Mouse (Mus musculus): ENCODE results near the gene H2-Eb2. TPM values are rescaled to one million over a fixed set of nuclear protein-coding genes. Genes with fewer than 3 reads are reported as not detected.

H2-Eb2 gene
- polyA plus RNA-seq, 1 experiment from 2014 or later, result not detected

DNA sequence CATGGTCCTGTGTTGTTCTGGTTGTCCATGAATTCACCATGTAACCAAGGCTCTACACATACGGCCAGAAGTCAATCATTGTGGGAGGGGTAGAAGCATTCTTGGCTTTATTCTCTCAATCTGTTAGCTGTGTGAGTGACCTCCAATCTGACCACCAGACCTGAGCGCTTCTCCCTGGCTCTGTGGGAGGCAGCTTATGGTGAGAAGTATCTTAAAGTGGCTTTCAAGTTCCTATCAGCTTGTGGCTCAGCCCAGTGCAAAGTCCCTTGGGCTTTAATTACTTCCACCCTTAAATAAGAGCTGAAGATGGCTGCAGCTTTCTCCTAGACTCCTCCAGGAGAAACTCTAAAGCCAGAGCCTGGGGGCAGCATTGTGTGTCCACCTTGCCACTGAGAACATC is 51.4 kb downstream of the H2-Eb2 start, which contains the start of gene Btnl1:
Btnl1 (plus strand) TSS at position 286 of the 400 bp plus-strand sequence.
- Histone ChIP-seq H3K9me3 (no peaks in the 10 kb centered on the region), H3K36me3 (replicated peaks) (no peaks in the 10 kb centered on the region), H3K4me1 (no peaks in the 10 kb centered on the region), H3K27ac (no peak within 1 kb of the TSS), H3K4me3 (no peak within 1 kb of the TSS), H3K27me3 (ENCODE audit: poor library complexity, severe bottlenecking) (no peaks in the 10 kb centered on the region)
- DNase-seq (ENCODE audit: extremely low spot score, low spot score), result no peak
- WGBS, result 79% methylated on average over 2 of the region's 2 CpGs

DNA sequence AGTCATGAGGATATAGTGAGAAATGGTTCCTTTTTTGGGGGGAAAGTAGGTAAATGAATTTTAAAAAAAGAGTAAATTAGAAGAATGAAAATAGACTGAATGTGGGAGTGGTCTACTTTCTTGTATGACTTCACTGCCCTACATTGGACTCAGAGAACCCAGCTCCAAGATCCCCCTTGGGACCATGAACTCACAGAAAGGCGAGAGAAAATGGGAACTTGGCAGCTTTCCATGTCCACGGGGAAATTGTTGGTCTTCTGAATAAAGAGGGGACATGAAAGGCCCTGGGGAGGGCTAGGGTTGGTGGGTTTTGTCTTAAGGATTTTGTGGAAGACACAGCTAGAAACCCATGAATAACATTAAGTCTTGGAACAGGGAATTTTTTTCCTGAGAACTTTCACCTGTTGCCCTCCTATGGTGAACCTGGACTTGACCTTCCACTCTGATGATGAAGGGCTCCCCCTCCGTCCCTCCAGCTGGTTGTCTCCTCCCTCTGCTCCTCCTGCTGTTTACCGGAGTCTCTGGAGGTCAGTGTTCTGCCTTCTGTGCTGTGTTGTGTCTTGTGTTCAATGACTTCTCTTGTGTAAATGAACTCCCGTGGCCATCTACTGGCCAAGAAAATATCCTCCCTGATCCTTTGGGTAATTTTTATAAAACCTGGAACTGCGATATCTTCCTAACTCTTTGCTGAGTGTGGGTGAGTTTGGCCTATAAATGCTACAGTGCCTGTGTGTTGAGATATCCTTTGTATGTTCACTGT is 52.2 kb downstream of the H2-Eb2 start:
- 77% methylated on average over 6 of the region's 6 CpGs for WGBS
- Histone ChIP-seq H3K27ac (no peak overlapping the region), H3K36me3 (replicated peaks) (no peaks in the 10 kb centered on the region)

DNA sequence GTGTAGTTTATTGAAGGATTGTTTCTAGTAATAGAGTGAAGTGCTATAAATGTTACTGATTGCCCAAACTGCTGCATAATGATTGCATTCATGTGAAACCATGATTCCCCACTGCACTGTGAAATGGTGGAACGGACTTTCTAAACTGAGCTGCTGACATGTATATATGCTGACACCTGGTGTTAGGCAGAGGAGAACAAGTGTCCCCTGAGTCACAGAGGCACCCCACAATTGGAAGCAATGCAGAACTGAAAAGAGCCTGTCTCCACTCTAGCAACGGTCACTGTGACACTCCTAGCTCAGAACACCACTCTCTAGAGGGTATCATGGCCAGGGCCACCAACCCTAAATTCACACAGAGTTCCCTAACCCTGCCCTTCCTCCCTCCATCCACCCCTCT is 53.3 kb downstream of the H2-Eb2 start:
- WGBS, result 84% methylated on average over 2 of the region's 2 CpGs

More for the DNA sequence above, 52.2 kb downstream of the H2-Eb2 start:
- no peaks in the 10 kb centered on the region for H3K9me3 ChIP-seq
- no peak overlapping the region for H3K4me3 ChIP-seq
- DNase-seq (ENCODE audit: extremely low spot score, low spot score), result no peak
- no peaks in the 10 kb centered on the region for H3K4me1 ChIP-seq
- H3K27me3 ChIP-seq (ENCODE audit: poor library complexity, severe bottlenecking), result no peaks in the 10 kb centered on the region

DNA sequence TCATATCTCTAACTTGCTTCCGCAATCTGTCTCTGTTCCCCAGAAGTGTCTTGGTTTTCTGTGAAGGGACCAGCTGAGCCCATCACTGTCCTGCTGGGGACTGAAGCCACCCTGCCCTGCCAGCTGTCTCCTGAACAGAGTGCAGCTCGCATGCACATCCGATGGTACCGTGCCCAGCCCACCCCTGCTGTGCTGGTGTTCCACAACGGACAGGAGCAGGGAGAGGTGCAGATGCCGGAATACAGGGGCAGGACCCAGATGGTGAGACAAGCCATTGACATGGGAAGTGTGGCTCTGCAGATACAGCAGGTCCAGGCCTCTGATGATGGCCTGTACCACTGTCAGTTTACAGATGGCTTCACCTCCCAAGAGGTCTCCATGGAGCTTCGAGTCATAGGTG is 54.0 kb downstream of the H2-Eb2 start:
- no peak for DNase-seq (ENCODE audit: extremely low spot score, low spot score)
- no peaks in the 10 kb centered on the region for H3K4me1 ChIP-seq
- 89% methylated on average over 7 of the region's 7 CpGs for WGBS
- H3K27ac ChIP-seq, result no peak overlapping the region
- peaks cover 5% of the 10 kb centered on the region; the same call in 1 of the 2 replicates for H3K9me3 ChIP-seq
- no peaks in the 10 kb centered on the region for H3K36me3 ChIP-seq (replicated peaks)
- no peaks in the 10 kb centered on the region for H3K27me3 ChIP-seq (ENCODE audit: poor library complexity, severe bottlenecking)
- H3K4me3 ChIP-seq, result no peak overlapping the region

More for the DNA sequence above, 53.3 kb downstream of the H2-Eb2 start:
- no peaks in the 10 kb centered on the region for H3K36me3 ChIP-seq (replicated peaks)
- no peak overlapping the region for H3K27ac ChIP-seq
- no peak for DNase-seq (ENCODE audit: extremely low spot score, low spot score)
- H3K27me3 ChIP-seq (ENCODE audit: poor library complexity, severe bottlenecking), result no peaks in the 10 kb centered on the region
- H3K4me1 ChIP-seq, result no peaks in the 10 kb centered on the region
- peaks cover 5% of the 10 kb centered on the region; the same call in 1 of the 2 replicates for H3K9me3 ChIP-seq
- H3K4me3 ChIP-seq, result no peak overlapping the region

DNA sequence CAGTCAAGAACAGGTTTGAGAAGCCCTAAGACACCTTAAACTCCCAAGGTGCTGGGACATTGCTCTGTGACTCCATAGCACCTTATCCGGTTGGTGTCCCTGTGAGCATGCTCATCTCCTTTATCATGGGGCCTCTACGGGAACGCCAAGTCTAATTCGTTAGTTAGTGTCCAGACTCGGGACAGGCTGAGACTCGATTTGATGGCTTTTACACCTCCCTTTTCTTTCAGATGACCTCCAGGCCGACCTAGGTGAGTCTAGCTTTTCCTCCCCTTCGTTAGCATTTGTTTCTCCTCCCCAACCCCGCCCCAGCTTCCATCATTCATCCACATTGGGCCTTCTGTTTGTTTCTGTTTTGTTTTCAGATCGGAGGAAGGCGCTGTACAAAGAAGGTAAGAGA is 56.4 kb downstream of the H2-Eb2 start:
- Histone ChIP-seq H3K27ac (no peak overlapping the region), H3K4me1 (no peaks in the 10 kb centered on the region), H3K9me3 (peaks cover 5% of the 10 kb centered on the region; the same call in 1 of the 2 replicates), H3K27me3 (ENCODE audit: poor library complexity, severe bottlenecking) (no peaks in the 10 kb centered on the region), H3K4me3 (no peak overlapping the region), H3K36me3 (replicated peaks) (no peaks in the 10 kb centered on the region)
- no peak for DNase-seq (ENCODE audit: extremely low spot score, low spot score)
- WGBS, result 74% methylated on average over 11 of the region's 11 CpGs

DNA sequence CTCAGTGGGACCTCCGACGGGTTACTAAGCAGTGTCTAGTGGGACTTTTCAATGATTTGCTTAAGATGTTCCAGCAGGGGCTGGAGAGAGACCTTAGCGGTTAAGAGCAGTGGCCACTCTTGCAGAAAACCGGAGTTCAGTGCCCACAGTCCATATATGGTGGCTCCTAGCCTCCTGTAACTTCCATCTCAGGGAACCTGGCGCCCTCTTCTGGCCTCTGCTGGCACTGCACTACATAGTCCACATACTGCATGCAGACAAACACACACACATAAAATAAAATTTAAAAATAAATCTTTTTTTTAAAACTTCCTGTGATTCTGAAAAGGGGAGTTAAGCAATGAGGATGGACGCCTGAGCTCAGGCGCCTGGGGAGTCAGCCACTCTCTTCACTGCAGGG is 57.7 kb downstream of the H2-Eb2 start:
- H3K4me3 ChIP-seq, result no peak overlapping the region
- peak; percentile 16 for DNase-seq (ENCODE audit: extremely low spot score, low spot score)
- H3K27ac ChIP-seq, result no peak overlapping the region
- WGBS, result 77% methylated on average over 7 of the region's 7 CpGs
- H3K9me3 ChIP-seq, result peaks cover 5% of the 10 kb centered on the region; the same call in 1 of the 2 replicates
- no peaks in the 10 kb centered on the region for H3K4me1 ChIP-seq
- H3K27me3 ChIP-seq (ENCODE audit: poor library complexity, severe bottlenecking), result no peaks in the 10 kb centered on the region
- H3K36me3 ChIP-seq (replicated peaks), result no peaks in the 10 kb centered on the region

DNA sequence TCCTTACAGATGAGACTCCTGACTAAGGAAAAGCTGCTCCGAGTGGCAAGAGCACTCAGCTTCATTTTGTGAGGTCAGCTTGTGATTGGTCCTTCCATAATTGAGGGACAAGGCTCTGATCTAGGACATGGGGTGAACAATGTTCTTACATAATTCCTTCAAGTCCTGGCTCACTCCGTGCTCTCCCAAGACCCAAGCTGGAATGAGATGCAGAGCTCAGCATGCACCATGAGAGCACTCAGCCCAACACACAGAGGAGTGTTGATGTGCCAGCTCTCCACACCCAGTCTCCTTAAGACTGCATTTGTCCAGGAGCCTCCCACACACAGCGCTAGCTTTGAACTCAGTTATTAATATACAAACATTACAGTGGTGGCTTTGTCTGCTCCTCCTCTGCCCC is 59.2 kb downstream of the H2-Eb2 start:
- WGBS, result 77% methylated on average over 3 of the region's 3 CpGs
- Histone ChIP-seq H3K27me3 (ENCODE audit: poor library complexity, severe bottlenecking) (no peaks in the 10 kb centered on the region), H3K4me1 (no peaks in the 10 kb centered on the region), H3K36me3 (replicated peaks) (no peaks in the 10 kb centered on the region), H3K4me3 (no peak overlapping the region), H3K27ac (no peak overlapping the region), H3K9me3 (peaks cover 5% of the 10 kb centered on the region; the same call in 1 of the 2 replicates)
- no peak for DNase-seq (ENCODE audit: extremely low spot score, low spot score)

DNA sequence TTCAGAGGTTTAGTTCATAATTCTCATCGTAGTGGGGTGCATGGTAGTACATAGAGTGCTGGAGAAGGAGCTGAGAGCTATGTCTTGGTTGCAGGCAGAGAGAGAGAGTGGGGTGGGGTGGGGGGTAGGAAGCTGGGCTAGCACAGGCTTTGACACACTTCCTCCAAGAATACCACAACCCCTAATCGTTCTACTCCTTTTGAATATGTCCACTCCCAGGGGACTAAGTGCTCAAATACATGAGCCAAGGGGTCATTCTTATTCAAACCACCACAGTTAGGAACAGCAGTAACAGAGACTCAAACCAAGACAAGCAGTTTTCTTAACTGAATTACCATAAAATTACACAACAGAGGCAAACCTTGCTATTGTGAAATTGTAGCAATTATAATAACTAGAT is 61.2 kb downstream of the H2-Eb2 start:
- WGBS, result 89% methylated on average over 2 of the region's 2 CpGs
- no peaks in the 10 kb centered on the region for H3K36me3 ChIP-seq (replicated peaks)
- peaks cover 10% of the 10 kb centered on the region for H3K27me3 ChIP-seq (ENCODE audit: poor library complexity, severe bottlenecking)
- no peak overlapping the region for H3K27ac ChIP-seq
- DNase-seq (ENCODE audit: extremely low spot score, low spot score), result no peak
- H3K4me1 ChIP-seq, result no peaks in the 10 kb centered on the region
- no peak overlapping the region for H3K4me3 ChIP-seq
- peaks cover 5% of the 10 kb centered on the region; the same call in 1 of the 2 replicates for H3K9me3 ChIP-seq

DNA sequence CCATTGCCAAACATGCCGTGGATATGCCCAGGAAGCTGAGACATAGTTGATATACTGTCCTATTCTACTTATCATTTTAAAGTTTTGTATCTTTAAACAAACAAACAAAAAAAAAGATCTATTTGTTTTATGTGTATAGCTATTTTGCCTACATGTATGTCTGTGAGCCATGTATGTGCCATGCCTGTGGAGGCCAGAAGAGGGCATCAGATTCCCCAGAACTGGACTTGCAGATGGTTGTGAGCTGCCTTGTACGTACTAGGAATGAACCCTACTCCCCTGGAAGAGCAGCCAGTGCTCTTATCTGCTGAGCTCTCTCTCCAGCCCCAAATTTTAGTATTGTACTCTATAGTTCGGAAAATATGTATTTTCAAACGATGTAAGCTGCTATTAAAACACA is 63.0 kb downstream of the H2-Eb2 start:
- DNase-seq (ENCODE audit: extremely low spot score, low spot score), result peak; percentile 24
- Histone ChIP-seq H3K36me3 (replicated peaks) (no peaks in the 10 kb centered on the region), H3K27ac (no peak overlapping the region), H3K4me3 (no peak overlapping the region), H3K27me3 (ENCODE audit: poor library complexity, severe bottlenecking) (peaks cover 15% of the 10 kb centered on the region), H3K4me1 (peaks cover 8% of the 10 kb centered on the region), H3K9me3 (no peaks in the 10 kb centered on the region; the same call in 1 of the 2 replicates)
- WGBS, result 42% methylated on average over 4 of the region's 4 CpGs

Other genes starting within 250 kb of the H2-Eb2 start
- 0.12 and 0.43 TPM in 2 replicates for gene H2-Oa, start 233.3 kb upstream of the H2-Eb2 start, polyA plus RNA-seq (2016; fragmentation: Nextera tagmentation; extraction: Ambion mirVana)
- 4.5 and 6.9 TPM in 2 replicates for gene H2-DMa, start 206.1 kb upstream of the H2-Eb2 start, polyA plus RNA-seq (2016; fragmentation: Nextera tagmentation; extraction: Ambion mirVana)
- gene Brd2, start 203.0 kb upstream of the H2-Eb2 start, polyA plus RNA-seq (2016; fragmentation: Nextera tagmentation; extraction: Ambion mirVana), result 121 and 134 TPM in 2 replicates
- gene H2-DMb2, start 182.4 kb upstream of the H2-Eb2 start, polyA plus RNA-seq (2016; fragmentation: Nextera tagmentation; extraction: Ambion mirVana), result 0.16 and 0.26 TPM in 2 replicates
- 0.24 and 0.81 TPM in 2 replicates for gene H2-DMb1, start 172.6 kb upstream of the H2-Eb2 start, polyA plus RNA-seq (2016; fragmentation: Nextera tagmentation; extraction: Ambion mirVana)
- gene Tap1, start 138.1 kb upstream of the H2-Eb2 start, polyA plus RNA-seq (2016; fragmentation: Nextera tagmentation; extraction: Ambion mirVana), result 1.4 and 1.7 TPM in 2 replicates
- 0.79 and 1.3 TPM in 2 replicates for gene Psmb9, start 137.9 kb upstream of the H2-Eb2 start, polyA plus RNA-seq (2016; fragmentation: Nextera tagmentation; extraction: Ambion mirVana)
- 1.2 and 1.3 TPM in 2 replicates for gene Psmb8, start 127.9 kb upstream of the H2-Eb2 start, polyA plus RNA-seq (2016; fragmentation: Nextera tagmentation; extraction: Ambion mirVana)
- gene Tap2, start 122.1 kb upstream of the H2-Eb2 start, polyA plus RNA-seq (2016; fragmentation: Nextera tagmentation; extraction: Ambion mirVana), result 0.18 and 0.60 TPM in 2 replicates
- not detected in 2 replicates for gene H2-Ob, start 86.8 kb upstream of the H2-Eb2 start, polyA plus RNA-seq (2016; fragmentation: Nextera tagmentation; extraction: Ambion mirVana)
- gene H2-Ab1, start 68.0 kb upstream of the H2-Eb2 start, polyA plus RNA-seq (2016; fragmentation: Nextera tagmentation; extraction: Ambion mirVana), result 9.8 and 12.5 TPM in 2 replicates
- gene H2-Aa, start 37.8 kb upstream of the H2-Eb2 start, polyA plus RNA-seq (2016; fragmentation: Nextera tagmentation; extraction: Ambion mirVana), result 0.17 TPM in 1 of 2 replicates, not detected in the other
- gene H2-Eb1, start 19.8 kb upstream of the H2-Eb2 start, polyA plus RNA-seq (2016; fragmentation: Nextera tagmentation; extraction: Ambion mirVana), result 0.54 and 1.0 TPM in 2 replicates
- not detected in 2 replicates for gene Btnl2, start 29.2 kb downstream of the H2-Eb2 start, polyA plus RNA-seq (2016; fragmentation: Nextera tagmentation; extraction: Ambion mirVana)
- gene Btnl1, start 51.5 kb downstream of the H2-Eb2 start, polyA plus RNA-seq (2016; fragmentation: Nextera tagmentation; extraction: Ambion mirVana), result not detected in 2 replicates
- gene BC051142, start 73.2 kb downstream of the H2-Eb2 start, polyA plus RNA-seq (2016; fragmentation: Nextera tagmentation; extraction: Ambion mirVana), result 1.3 and 1.6 TPM in 2 replicates
- not detected in 2 replicates for gene Btnl4, start 151.7 kb downstream of the H2-Eb2 start, polyA plus RNA-seq (2016; fragmentation: Nextera tagmentation; extraction: Ambion mirVana)
- gene Btnl6, start 191.7 kb downstream of the H2-Eb2 start, polyA plus RNA-seq (2016; fragmentation: Nextera tagmentation; extraction: Ambion mirVana), result not detected in 2 replicates
- gene Notch4, start 238.6 kb downstream of the H2-Eb2 start, polyA plus RNA-seq (2016; fragmentation: Nextera tagmentation; extraction: Ambion mirVana), result 6.1 and 7.0 TPM in 2 replicates